Mouse (Mus musculus) brain, adult 2 months (tissue): ENCODE measurements at regions not wholly inside any gene's neighbourhood (a gene's known extent, or its start where the extent isn't known, plus 50 kb on each side); places are given as distances from the start of the nearest gene placed in this dataset.

ENCODE experiments used
- DNase-seq: peaks from one replicate; pipeline ENCODE4 v3.0.0; 2011; ENCODE audit warnings: low read depth, low spot score

GRCm38 (mm10) chr10:113285483-113285882 lies 356.7 kb upstream of the Atxn7l3b start:
- no peak for DNase-seq

DNA sequence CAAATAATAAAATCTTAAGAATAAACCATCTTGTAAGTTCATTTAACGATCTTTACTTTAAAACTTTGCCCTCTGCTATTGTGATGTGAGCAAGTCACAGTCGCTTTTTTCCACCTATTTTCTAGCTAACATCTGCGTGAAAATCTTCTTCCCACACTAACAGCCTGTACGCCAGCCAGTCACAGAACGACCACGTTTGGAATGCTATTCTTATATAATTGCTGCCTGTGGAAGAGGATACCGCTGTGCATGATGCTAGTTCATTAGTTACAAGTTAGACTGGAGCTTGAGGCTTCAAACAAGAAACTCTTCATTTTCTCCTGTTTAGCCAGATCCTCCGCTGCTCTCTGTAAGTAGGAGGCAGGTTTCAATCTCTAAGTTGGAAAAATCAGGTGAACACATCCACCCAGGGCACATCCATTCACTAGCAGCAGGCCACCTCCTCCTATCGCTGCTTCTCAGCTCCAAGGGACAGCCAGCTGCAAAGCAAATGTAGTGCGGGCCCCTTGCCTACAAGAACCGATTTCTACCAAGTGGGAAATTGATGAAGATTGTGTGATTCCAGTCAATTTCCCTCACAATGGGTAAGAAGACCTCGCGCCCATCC lies 312.1 kb upstream of the Atxn7l3b start:
- peak; percentile 79 for DNase-seq
